Mouse (Mus musculus) liver, adult (tissue): ENCODE measurements at regions not wholly inside any gene's neighbourhood (a gene's known extent, or its start where the extent isn't known, plus 50 kb on each side); places are given as distances from the start of the nearest gene placed in this dataset.

Experiments used
- GATA4 ChIP-seq: IDR thresholded peaks from 2 replicates; pipeline ENCODE4 v1.6.1; 2014; ENCODE audit warnings: mild to moderate bottlenecking, low read length; ENCODE audit not compliant: insufficient replicate concordance

DNA sequence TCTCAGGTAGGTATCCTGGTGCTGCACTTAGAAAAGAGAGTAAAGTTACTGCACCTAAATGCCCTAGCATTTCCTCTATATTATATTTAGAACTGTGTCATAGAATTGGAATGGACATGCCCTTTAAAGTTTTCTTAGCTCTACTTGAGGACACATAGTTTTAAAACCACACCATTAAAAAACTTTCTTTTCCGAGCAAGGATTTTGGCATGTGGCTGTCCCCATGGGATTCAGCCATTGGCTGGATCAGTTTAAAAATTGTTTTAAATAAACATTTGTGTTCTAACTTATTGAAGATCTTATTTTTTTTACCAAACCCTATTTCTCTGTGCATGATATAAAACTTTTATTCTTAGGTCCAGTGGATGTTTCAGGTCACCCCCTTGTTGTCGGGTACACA is 484.2 kb upstream of the Nr2f2 start:
- no peak for TF ChIP-seq GATA4

DNA sequence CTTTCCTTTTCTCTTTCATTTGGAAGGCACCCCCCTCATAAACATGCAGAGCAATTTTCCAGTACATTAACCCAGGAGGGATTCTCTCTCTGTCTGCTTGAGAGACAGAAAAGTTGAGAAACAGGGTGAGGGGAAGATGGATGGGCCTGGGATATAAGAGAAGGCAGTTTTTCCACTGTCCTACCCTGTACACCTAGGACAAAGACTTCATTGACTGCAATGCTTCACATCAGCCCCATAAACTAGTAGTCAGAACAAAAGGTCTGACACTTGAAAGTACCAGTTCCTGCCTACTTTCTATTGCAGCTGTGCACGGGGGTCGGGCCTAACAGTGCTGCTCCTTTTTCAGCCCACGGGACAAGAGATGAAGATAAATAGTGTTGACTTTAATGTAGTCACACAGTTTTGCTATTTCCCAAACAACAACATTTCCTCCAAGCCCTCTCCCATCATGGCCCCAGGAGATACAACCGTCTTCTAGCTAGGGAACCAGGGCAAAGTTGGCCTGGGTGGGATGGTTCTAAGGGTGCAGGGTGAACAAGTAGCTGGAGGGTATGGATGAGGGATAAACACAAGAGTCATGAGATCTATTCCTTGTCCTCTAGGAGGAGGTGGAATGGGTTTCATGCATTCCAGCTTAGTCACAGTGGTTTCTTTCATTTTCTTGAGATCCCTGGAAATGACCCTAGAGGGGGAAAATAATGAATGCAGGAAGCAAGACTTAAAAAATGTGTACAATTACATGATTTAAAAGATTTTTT is 481.7 kb upstream of the Nr2f2 start:
- TF ChIP-seq GATA4 = no peak

DNA sequence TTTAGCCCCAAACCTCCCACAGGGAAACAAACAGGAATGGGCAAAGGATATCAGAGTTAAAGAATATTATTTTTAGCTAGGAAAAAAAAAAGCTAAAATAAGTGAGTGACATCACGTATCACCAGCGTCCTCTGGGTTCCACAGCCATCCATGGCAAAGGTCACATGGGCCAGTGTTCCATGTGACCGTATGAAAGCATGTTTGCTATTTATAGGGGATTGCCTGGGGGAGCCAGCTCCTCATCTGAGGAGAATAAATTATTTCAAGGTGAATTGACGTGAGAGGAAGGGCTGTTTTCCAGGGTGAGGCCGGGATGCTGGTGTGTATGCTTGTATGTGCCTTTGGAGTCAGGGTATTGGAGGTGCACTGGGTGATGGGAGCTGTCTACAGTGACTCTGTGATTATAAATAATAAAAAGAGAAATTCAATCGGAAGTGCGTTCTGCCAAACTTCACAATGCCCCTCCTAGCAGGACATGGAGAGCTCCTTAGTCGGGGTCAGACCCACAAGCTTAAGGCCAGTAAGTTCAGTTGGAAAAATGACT is 481.0 kb upstream of the Nr2f2 start:
- no peak for TF ChIP-seq GATA4

DNA sequence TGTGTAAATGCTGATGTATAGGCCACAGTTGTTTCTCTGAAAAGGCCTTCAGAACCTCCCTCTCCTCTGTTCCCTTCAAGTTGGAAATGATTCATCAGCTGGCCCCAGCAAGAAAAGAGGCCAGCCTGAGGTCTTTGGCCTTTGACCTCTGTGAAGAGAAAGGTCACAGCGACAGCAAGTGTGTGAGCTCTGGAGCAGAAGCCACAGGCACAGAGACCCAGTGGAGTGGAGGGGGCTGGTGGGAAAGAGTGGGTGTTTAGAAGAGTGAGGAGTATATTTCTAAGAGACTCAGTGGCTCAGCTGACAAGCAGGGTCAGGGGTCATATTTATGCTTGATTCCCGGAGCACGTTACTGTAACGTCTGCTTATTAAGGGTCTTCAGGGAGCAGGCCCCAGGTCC is 479.5 kb upstream of the Nr2f2 start:
- TF ChIP-seq GATA4 = no peak

DNA sequence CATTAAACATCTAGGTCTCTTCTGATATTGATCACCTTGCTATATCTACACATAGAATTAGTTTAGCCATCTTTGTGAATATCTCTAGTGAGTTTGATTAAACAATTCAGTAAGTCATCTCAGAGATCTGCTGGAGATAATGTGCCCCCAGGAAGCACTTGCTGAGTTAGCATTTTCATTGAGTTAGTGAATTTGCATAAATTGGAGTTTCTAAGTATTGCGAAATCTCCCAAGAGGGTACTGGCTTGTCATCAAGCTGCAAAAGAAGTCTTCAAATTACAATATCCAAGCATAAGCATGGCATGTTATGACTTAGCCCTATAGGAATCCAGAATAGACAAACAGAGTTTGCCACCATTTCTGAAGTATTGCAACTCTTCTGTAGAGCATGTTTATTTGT is 473.6 kb upstream of the Nr2f2 start:
- no peak for TF ChIP-seq GATA4

DNA sequence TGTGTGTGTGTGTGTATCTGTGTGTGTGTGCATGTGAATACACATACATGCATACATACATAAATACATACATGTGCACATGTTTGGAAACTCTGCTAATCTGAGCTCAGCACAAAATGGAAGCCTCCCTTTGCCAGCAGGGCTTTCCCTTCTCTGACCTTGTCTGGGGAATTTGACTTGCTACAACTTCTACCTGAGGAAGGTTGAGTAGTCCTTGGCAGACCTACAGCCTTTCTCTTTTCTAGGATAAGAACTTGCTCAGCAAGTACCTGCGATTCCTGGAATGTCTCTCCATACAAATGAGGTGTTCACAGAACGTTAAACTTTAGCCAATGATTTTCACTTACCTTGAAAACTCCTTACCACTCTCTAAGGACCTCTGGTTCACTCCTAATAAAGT is 472.7 kb upstream of the Nr2f2 start:
- no peak for TF ChIP-seq GATA4

DNA sequence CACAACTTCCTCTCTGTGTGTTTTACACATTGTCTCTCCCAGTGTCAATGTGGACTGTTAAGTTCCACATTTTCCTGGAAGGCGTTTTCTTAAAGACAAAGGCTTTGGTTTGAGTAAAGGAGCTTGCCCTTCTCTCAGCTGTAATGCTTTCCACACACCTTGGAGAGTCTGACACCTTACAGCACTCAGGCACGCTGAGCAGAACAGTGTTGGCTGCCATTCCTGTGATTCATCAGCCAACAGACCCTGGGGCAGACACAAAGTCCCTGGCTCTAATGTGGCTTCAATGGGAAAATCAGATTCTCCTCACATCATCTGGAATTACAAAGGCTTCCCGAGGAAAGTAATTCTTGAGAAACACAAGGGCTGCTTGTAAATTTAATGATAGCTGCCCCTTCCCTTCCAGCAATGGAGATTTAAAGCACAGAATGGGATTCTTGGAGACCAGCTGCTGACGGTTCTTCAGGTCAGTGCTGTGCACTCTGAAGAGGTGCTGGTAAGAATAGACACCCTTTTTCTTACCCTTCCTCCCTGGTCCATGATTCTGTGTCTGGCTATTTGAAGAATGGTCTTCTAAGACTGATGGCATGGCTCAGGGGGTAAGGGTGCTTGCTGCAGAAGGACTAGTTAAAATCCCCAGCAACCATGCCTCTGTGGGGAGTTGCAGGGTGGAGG is 468.4 kb upstream of the Nr2f2 start:
- TF ChIP-seq GATA4 = no peak

DNA sequence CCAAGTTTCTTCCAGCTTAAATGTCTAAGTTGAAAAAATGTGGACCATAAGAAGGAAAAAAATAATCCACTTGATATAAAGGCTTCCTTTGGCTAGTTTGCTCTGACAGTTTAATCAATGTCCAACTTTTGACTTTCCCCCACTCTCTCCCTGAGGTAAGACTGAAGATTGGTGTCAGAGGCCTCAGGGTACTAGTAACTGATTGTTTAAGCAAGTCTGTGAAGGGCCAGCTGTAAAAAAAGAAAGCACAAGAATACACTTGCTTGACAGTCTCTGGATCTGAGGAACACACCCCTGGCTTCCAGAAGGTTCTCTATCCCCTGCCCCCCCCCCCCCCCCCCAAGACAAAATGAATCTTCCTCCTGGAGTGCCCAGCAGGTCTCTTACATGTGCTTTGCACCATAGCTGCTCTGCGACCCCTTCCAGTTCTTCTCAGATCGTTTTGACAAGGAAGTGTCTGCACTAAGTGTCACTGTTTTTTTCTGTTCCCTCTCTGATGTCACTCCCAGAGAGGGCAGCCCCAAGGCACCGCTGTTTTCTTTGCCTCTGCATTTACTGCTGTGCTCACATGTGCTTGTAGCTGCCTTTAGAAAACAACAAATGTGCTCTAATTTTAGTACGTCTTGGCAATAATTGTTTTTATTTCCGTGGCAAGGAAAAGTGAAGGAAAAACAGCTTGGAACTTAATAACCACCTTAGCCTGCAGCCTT is 462.1 kb upstream of the Nr2f2 start:
- no peak for TF ChIP-seq GATA4

DNA sequence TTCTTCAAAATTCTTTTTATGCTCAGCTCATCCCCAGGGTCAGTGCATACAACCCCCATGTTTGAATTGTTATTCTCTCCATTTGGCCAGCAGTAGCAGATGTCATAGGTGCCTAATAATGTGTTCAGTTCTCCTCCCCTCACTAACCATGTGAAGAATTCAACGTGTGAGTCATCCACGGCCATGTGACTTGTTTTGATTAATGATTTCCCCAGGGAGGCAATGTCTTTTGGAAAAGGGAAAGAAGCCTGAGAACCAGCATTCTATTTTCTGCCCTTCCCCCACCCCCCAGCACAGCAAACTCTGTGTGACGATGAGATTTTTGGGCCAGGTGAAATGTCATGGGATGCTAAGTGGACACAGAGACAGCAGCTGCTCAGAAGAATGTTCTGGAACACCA is 459.5 kb upstream of the Nr2f2 start:
- no peak for TF ChIP-seq GATA4

DNA sequence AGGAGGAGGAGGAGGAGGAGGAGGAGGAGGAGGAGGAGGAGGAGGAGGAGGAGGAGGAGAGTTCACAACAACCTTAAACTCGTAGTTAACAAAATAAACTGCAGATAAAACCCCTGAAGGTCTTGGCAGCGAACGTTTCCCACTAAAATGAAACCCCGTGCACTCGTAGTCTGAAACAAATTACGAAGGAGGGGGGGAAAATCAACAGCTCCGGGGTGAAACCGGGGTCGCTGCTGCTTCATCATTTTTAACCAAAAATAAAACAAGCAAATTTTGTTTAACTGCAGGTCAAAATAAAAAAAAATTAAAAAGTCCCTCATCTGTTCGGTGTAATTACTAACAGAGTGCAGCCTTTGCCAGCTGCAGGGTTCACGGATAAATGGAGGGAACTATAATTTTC is 456.5 kb upstream of the Nr2f2 start:
- no peak for TF ChIP-seq GATA4

DNA sequence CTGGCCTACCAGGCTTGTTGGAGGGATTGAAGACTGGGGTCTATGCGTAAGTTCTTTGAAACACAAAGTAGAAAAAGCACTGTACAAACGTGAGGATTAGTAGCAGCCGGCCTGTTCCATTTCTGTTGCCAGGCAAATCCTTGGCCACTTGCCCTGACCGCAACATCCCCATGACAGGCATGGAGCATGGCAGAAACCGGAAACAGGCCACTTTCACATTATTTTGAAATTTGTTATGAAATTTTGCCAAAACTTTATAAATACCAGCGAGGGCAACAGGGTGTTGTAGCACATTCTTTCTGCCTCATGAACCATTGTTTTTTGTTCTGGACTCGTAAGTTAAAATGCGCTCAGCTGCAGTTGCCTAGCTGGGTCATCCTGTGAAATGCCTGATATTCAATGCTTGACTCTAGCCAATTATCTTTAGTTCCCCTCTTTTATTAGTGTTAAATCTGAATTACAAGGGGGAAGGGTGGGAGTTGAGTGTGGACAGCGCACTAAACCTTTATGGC is 455.8 kb upstream of the Nr2f2 start:
- TF ChIP-seq GATA4 = no peak

DNA sequence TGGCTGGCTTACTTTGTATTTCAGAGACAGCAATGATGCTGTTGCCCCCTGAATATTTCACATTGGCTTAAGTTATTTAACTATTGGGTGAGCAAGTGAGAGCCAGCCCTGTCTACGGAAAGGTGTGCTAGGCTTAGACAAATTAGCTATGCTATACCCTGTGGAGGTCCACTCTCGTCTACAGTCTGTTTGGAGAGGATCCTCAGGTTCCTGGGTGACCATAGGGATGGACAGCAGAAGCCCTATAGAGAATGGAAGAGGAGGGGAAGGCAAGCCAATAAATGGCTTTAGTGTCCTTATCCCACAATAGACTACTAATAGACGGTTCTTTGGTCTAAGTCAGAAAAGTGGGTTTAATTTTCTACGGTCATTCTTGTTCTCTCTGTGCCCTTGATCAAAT is 455.3 kb upstream of the Nr2f2 start:
- no peak for TF ChIP-seq GATA4

DNA sequence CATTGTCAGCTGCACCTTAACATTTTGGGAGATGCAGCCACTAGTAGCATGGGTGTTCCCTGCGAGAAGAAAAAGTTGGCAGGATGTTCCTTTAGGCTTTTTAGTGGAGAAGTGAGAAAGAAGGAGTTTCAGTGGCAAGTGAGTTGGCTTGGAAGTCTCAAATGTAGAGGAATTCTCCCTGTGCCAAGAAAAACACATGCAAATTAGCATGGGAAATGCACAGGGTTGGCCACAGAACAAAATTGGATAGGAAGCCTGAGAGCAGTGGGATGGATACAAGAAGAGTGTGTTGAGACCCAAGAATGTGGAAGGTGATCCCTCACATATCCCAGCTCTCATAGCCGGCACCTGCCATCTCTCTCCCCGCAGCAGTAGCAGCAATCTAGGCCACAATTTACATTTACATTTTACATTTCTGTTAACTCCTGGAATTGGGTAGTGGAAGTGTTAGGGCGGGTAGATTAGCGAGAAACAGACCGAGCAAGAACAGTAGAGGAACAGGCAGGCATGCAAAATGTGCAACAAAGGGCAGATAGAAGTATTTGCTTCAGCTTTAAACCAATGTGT is 450.9 kb upstream of the Nr2f2 start:
- TF ChIP-seq GATA4 = no peak

DNA sequence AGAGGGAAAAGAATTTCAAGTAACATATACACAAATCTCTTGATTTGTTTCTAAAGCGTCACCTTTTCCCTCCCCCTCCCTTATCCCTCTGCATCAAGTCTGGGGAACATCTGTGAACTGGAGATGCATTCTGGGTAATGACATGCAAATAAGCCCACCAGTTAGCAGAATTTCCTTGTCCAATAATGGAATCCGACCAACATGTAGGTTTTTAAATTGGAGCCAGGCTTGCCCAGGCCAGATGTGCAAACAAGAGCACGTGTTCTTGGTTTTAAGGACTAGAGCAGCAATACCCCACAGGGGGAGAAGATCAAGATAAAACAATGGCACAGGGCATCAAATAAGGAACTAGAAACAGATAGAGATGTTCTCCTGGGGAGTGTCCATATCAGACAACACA is 447.9 kb upstream of the Nr2f2 start:
- TF ChIP-seq GATA4 = no peak

DNA sequence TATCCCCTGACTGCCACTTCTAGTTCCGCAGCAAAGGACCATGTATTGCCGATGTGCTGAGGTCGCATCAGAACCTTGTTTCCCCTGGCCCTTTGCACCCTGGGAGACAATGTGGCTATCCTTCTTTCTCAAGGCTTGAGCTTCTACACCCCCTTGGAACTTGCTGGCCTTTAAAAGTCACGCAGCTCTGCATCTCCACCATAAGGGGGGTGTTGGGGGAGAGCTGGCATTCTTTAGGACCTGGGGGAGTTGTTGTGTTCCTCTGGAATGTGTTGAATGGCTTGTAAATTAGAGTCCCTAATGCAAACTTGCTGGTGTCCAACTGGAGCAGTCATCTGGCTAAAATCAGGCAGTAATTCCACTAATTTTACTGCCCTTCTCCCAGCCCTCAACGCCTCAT is 446.6 kb upstream of the Nr2f2 start:
- no peak for TF ChIP-seq GATA4
